Mouse (Mus musculus) myocyte (in vitro differentiated cells): ENCODE data around the gene Rasgrf1. TPM values are rescaled to one million over a fixed set of nuclear protein-coding genes. Genes with fewer than 3 reads are reported as not detected.

Source experiments
- H3K27me3 ChIP-seq: one replicate; pipeline ENCODE4 v1.6.1; 2011; ENCODE audit not compliant: control insufficient read depth, insufficient read depth, insufficient read length
- H3K36me3 ChIP-seq: one replicate; pipeline ENCODE4 v1.6.1; 2011; ENCODE audit not compliant: control insufficient read depth, insufficient read depth
- H3K4me2 ChIP-seq: one replicate; pipeline ENCODE4 v1.6.1; 2011; ENCODE audit warnings: low read depth, control low read depth
- H3K4me3 ChIP-seq: one replicate; pipeline ENCODE4 v1.5.1; 2011; ENCODE audit warnings: mild to moderate bottlenecking, control low read depth, moderate library complexity
- H3K79me2 ChIP-seq: one replicate; pipeline ENCODE4 v1.6.1; 2011; ENCODE audit not compliant: control insufficient read depth, insufficient read depth
- H3ac ChIP-seq: one replicate; pipeline ENCODE4 v1.6.1; 2011; ENCODE audit not compliant: control insufficient read depth, insufficient read length
- CEBPB ChIP-seq: IDR thresholded peaks from 2 replicates; pipeline ENCODE4 v1.6.1; 2011; ENCODE audit warnings: mild to moderate bottlenecking, moderate library complexity; ENCODE audit not compliant: poor library complexity, insufficient read depth, severe bottlenecking
- E2F4 ChIP-seq: IDR thresholded peaks from one replicate; pipeline ENCODE4 v1.6.1; 2011; ENCODE audit warnings: mild to moderate bottlenecking, control low read depth, moderate library complexity; ENCODE audit not compliant: insufficient read depth
- MAX ChIP-seq: IDR thresholded peaks from one replicate; pipeline ENCODE4 v1.6.1; 2011; ENCODE audit warnings: low read depth, mild to moderate bottlenecking, control low read depth
- MYOD1 ChIP-seq, 3 experiments: IDR thresholded peaks; one replicate each; pipeline ENCODE4 v1.6.1; 2011; ENCODE audit warnings: control low read depth in 2 of 3, low read depth in 2 of 3, mild to moderate bottlenecking in 2 of 3, moderate library complexity in 1 of 3; ENCODE audit not compliant: insufficient read length in 2 of 3, control insufficient read depth in 1 of 3
- MYOG ChIP-seq, 3 experiments: IDR thresholded peaks; one replicate each; pipeline ENCODE4 v1.6.1; 2011; ENCODE audit warnings: control low read depth in 2 of 3, low read depth in 2 of 3, mild to moderate bottlenecking in 2 of 3; ENCODE audit not compliant: insufficient read length in 2 of 3, control insufficient read depth in 1 of 3, insufficient read depth in 1 of 3
- POLR2A ChIP-seq: IDR thresholded peaks from one replicate; pipeline ENCODE4 v1.6.1; 2011; ENCODE audit warnings: low read depth, mild to moderate bottlenecking, control low read depth, moderate library complexity; ENCODE audit not compliant: insufficient read length
- POLR2AphosphoS2 ChIP-seq: IDR thresholded peaks from one replicate; pipeline ENCODE4 v1.6.1; 2011; ENCODE audit warnings: low read depth, control low read depth; ENCODE audit not compliant: insufficient read length
- REST ChIP-seq: IDR thresholded peaks from one replicate; pipeline ENCODE4 v1.6.1; 2011; ENCODE audit warnings: mild to moderate bottlenecking, control low read depth, moderate library complexity; ENCODE audit not compliant: insufficient read depth, insufficient read length
- SRF ChIP-seq: IDR thresholded peaks from one replicate; pipeline ENCODE4 v1.6.1; 2011; ENCODE audit warnings: low read depth; ENCODE audit not compliant: control insufficient read depth, insufficient read length
- TCF12 ChIP-seq: IDR thresholded peaks from one replicate; pipeline ENCODE4 v1.6.1; 2011; ENCODE audit warnings: mild to moderate bottlenecking, control low read depth; ENCODE audit not compliant: poor library complexity, insufficient read depth, severe bottlenecking
- TCF3 ChIP-seq: IDR thresholded peaks from one replicate; pipeline ENCODE4 v1.6.1; 2011; ENCODE audit warnings: low read depth, control low read depth; ENCODE audit not compliant: insufficient read length
- USF1 ChIP-seq: IDR thresholded peaks from one replicate; pipeline ENCODE4 v1.6.1; 2011; ENCODE audit warnings: low read depth, mild to moderate bottlenecking, control low read depth, moderate library complexity
- polyA plus RNA-seq: library from polyadenylated mRNA; unstranded; fragments of >200 nt; fragmentation: generic; extraction: Trizol; gene quantifications from one replicate; pipeline ENCODE4 v1.2.1, GENCODE M21; 2012; ENCODE audit warnings: missing spikeins

Gene Rasgrf1
- polyA plus RNA-seq, 1 experiment = not detected

DNA sequence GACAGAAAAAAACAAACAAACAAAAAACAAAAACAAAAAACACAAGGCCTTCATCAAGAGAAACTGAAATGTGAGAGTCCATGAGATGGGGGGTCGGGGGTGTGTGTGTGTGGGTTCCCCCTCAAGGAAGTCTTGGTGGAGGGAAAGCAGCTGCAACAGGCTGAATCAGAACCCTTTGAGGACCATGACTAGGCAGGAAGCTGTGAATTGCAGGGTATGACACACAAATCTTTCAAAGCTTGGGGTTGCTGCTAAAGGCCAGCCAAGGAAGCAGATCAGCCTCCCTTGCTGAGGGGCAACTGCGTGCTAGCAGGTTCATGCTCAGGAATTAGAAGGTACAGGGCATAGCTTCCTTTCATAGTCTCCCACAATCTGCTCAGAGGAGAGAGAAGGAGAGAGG is 40.1 kb upstream of the Rasgrf1 start:
- Histone ChIP-seq H3K36me3 (no peaks in the 10 kb centered on the region), H3K4me3 (no peak overlapping the region), H3K79me2 (no peaks in the 10 kb centered on the region), H3K27me3 (no peaks in the 10 kb centered on the region), H3K4me2 (peak overlapping the region; percentile 43), H3ac (no peak overlapping the region)
- TF ChIP-seq MYOD1 (IDR thresholded peaks at IDR 0.05; ENCODE audit: control insufficient read depth in 1 of 3, insufficient read length in 2 of 3, low read depth in 2 of 3) (peak in 1 of 3 experiments; percentile 13), SRF (no peak), MYOG (IDR thresholded peaks at IDR 0.05; ENCODE audit: control insufficient read depth in 1 of 3, insufficient read depth in 1 of 3, insufficient read length in 2 of 3, low read depth in 2 of 3) (no peak)

- no peak overlapping the region for H3K4me3 ChIP-seq
- peak overlapping the region; percentile 43 for H3K4me2 ChIP-seq
- TF ChIP-seq REST (no peak), MAX (no peak), SRF (no peak), MYOD1 (IDR thresholded peaks at IDR 0.05; ENCODE audit: control insufficient read depth in 1 of 3, insufficient read length in 2 of 3, low read depth in 2 of 3) (no peak), USF1 (no peak), TCF3 (no peak), MYOG (IDR thresholded peaks at IDR 0.05; ENCODE audit: control insufficient read depth in 1 of 3, insufficient read depth in 1 of 3, insufficient read length in 2 of 3, low read depth in 2 of 3) (no peak), TCF12 (no peak), POLR2AphosphoS2 (no peak), POLR2A (no peak), E2F4 (no peak), CEBPB (no peak)
- no peaks in the 10 kb centered on the region for H3K36me3 ChIP-seq
- H3ac ChIP-seq = no peak overlapping the region
- H3K27me3 ChIP-seq = no peaks in the 10 kb centered on the region
- H3K79me2 ChIP-seq = no peaks in the 10 kb centered on the region
Measured at GRCm38 (mm10) chr9:89870531-89871150, 39.1 kb upstream of the Rasgrf1 start.

- H3K4me2 ChIP-seq = no peak overlapping the region
- TF ChIP-seq TCF3 (no peak), CEBPB (peak; percentile 97)
- no peaks in the 10 kb centered on the region for H3K79me2 ChIP-seq
- H3K27me3 ChIP-seq = no peaks in the 10 kb centered on the region
- H3K36me3 ChIP-seq = no peaks in the 10 kb centered on the region
- H3ac ChIP-seq = no peak overlapping the region
- no peak overlapping the region for H3K4me3 ChIP-seq
Measured at GRCm38 (mm10) chr9:89872137-89872536, 37.6 kb upstream of the Rasgrf1 start.

GRCm38 (mm10) chr9:89874434-89874833 is 35.3 kb upstream of the Rasgrf1 start:
- no peaks in the 10 kb centered on the region for H3K27me3 ChIP-seq
- H3K79me2 ChIP-seq = no peaks in the 10 kb centered on the region
- no peak overlapping the region for H3ac ChIP-seq
- TF ChIP-seq CEBPB (no peak), E2F4 (no peak), POLR2A (no peak), REST (no peak), SRF (no peak), POLR2AphosphoS2 (no peak), TCF12 (no peak), MYOG (IDR thresholded peaks at IDR 0.05; ENCODE audit: control insufficient read depth in 1 of 3, insufficient read depth in 1 of 3, insufficient read length in 2 of 3, low read depth in 2 of 3) (no peak), MYOD1 (IDR thresholded peaks at IDR 0.05; ENCODE audit: control insufficient read depth in 1 of 3, insufficient read length in 2 of 3, low read depth in 2 of 3) (no peak), MAX (no peak), USF1 (no peak), TCF3 (no peak)
- H3K36me3 ChIP-seq = no peaks in the 10 kb centered on the region
- H3K4me2 ChIP-seq = peak overlapping the region; percentile 73
- H3K4me3 ChIP-seq = no peak overlapping the region

GRCm38 (mm10) chr9:89875551-89875950 is 34.2 kb upstream of the Rasgrf1 start:
- no peak overlapping the region for H3ac ChIP-seq
- TF ChIP-seq E2F4 (no peak), TCF3 (no peak), SRF (no peak), MAX (no peak), TCF12 (no peak), CEBPB (no peak), MYOG (IDR thresholded peaks at IDR 0.05; ENCODE audit: control insufficient read depth in 1 of 3, insufficient read depth in 1 of 3, insufficient read length in 2 of 3, low read depth in 2 of 3) (no peak), MYOD1 (IDR thresholded peaks at IDR 0.05; ENCODE audit: control insufficient read depth in 1 of 3, insufficient read length in 2 of 3, low read depth in 2 of 3) (no peak), USF1 (no peak), POLR2AphosphoS2 (no peak), REST (no peak), POLR2A (no peak)
- H3K4me3 ChIP-seq = no peak overlapping the region
- no peaks in the 10 kb centered on the region for H3K27me3 ChIP-seq
- H3K4me2 ChIP-seq = no peak overlapping the region
- H3K36me3 ChIP-seq = no peaks in the 10 kb centered on the region
- no peaks in the 10 kb centered on the region for H3K79me2 ChIP-seq
